Mouse (Mus musculus): ENCODE measurements around the gene Slc2a3.
"Not testable (repeated sequence)": the region's sequence is repeated elsewhere in the genome, so short reads cannot be mapped to it uniquely, and the experiment has no call there.

Gene Slc2a3

DNA sequence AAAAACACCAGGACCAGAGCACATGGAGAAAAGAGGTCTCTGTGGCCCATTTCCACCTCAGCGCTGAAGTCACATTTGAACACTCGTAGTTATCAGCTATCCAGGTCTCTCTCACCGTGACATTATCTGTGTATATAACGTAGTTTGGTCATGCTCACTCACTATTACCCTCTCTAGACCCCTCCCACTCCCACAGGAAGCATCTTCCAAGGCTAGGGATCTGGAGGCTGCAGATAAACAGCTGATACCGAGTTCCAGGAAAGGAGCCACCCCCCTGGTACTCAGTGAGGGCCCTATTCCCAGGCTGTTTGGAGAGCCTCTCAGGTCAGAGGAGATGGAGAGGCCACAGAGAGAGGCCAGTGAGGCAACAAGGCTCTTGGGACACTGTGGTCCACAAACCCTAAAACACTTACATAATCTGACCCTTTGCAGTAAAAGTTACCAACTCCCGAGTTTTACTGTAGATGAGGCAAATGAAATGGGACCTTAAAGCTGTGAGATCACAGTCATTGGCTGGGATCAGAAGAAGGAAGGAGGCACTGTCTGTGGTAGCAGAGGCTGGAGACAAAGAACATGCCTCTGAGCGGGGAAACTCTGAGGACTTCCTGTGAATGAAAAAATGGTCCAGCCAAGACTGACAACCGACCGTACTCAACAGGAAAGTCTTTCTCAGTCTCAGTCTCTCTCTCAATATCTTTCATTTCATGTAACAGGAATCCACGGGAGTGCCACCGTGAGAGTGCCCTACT, 38.3 kb downstream of the Slc2a3 start:
- no peak for DNase-seq

DNA sequence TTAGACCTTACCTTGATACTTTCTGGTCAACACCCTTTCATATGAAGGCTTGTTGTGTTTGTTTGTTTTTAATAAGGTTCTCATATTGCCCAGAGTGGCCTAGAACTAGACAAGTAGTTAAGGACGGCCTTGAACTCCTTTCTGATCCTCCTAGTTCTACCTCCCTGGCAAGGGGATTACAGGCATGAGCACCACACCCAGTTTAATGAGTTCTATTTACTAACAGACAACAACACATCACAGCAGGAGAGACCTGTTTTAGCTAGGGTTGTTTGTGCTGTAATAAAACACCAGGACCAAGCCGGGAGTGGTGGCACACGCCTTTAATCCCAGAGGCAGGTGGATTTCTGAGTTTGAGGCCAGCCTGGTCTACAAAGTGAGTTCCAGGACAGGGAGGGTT, 39.0 kb downstream of the Slc2a3 start:
- no peak for DNase-seq

DNA sequence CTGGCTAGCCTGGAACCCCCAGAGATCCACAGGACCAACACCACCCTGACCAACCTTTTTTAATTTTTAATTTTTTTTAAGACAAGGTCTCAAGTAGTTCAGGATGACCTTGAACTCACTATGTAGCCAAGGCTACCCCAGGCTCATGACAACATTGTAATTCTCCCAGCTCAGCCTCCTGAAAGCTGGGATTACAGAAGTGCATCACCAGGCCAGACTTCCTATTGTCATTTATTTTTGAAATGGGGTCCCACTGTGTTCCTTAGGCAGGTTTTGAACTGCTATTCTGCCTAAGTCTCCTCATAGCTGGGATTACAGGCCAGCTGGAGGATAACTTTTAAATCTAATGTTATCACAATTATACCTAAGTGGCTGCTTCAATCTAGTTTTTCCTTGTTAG, 39.5 kb downstream of the Slc2a3 start:
- DNase-seq: no peak

DNA sequence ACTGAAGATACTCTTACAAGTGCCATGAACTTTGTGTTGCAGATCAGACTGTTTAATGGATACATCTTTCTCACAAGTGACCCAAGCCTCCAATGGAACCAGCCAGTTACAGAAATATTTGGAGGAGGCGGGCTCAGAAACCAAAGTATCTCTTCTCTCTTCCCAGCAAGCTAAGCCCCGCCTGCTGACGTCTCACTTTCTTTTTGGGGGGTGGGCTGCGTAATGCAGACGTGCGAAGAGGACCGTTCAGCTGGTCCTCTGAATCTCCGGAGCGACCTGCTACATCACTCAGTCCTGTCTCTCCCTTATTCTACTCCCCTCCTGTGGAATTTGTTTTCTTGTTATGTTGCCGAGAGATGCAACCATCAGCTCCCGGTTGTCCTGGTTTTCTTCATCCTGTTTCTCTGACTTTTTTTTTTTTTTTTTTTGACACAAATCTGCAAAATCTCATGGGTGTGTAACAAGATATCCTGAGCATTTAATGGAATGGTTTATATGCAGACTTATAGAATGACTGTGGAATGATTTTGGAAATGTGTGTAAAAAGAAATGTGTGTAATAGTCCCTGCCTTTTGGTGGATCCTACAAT, 40.3 kb downstream of the Slc2a3 start:
- peak; percentile 91 for DNase-seq

DNA sequence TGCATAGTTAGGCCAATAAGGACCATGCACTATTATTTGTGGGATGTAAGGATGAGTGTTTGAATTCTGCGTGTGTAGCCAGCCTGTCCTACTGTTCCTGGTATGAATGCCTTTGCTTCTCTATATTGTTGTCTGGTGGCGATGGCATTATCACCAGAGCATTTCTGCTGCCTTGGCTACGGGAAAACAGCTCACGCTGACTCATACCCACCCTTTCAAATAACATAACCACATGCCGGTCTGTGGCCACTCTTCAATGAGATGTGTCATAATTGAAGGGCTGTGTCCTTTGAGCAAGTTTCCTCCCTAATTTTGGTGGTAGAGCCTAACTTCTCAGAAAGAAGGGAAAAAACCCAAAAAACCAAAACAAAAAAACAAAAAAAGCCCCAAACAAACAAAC, 42.7 kb downstream of the Slc2a3 start:
- no peak for DNase-seq

DNA sequence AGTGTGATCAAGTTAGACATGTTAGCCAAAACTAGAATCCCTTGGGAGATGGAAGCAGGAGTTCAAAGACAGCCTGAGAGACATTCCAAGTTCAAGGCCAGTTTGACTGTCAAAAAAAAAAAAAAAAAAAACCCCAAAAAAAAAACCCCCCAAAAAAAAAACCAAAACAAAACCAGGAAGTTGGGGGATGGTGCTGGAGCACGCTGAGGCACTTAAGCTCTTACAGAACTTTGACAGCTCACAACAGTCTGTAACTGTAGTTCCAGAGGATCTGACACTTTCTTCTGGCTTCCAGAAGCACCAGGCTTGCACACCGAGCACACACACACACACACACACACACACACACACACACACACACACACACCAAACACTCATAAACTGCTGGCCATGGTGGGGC, 45.5 kb downstream of the Slc2a3 start:
- no peak for DNase-seq

DNA sequence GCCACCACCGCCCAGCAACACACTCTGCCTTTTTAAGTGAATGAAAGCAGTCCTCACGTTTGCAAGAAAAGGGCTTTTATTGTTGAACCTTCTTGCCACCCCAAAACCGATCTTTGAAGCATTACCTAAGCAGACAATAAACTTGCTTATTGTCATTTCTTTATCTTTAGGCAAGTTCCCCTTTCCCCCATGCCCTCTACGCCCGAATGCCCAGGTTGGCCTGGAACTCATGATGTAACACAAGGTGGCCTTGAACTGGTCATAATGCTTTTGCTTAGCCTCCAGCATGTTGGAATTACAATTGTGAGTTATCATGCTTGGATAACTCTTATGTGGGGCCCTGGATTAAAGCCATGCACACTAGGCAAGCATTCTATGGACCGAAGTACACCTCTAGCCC, 50.9 kb downstream of the Slc2a3 start:
- DNase-seq: no peak

DNA sequence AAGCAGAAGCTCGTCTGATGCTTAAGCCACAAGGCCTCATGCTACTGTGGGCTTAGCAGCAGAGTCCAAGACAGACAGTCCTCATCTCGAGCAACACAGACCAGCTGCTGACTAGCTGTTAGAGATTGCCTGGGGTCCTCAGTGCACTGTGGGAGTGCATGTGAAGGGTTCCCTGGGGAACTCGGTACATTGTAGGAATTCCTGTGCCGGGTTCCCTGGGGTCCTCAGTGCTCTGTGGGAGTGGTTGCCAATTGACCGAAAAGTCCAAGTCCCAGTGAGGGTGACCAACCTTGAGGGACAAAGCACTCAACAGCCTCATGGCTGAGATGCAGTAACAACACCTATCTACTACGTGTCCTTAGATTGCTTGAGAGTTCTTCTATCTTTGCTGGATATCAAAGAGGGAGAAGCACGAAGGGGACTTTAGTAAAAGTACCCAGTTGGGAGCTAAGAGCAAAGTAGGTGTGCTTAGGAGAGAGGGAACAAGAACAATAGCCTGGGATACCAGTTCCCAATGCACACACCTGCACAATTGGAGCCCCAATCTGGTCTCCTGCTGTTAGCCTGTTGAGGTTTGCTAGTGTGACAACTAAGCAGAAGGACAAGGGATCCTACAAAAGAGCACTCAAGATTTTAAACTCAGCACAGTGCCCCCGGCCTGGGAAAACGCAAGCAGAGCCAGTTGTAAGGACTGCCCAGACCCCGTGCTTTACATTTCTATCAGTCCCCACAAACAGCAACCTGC, 56.8 kb downstream of the Slc2a3 start:
- no peak for DNase-seq

DNA sequence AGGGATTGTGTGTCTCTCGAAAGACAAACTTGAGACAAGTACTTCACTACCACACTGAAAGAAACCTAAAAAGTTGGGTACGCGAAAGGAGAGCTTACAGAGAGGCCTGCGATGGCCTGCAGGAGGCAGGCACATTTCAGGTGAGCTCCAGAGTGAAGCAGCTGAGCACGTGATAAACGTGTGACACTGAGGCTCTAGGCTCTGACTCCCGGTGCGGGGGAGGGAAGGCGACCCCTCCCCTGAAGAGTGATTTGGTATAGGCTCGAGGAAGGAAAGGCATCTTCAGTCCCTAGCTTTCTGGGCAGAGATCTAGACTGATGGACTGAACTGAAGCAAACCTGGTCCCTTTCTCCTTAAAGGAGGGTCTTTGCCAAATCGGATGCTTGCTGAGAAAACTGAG, 58.1 kb downstream of the Slc2a3 start:
- DNase-seq: no peak

DNA sequence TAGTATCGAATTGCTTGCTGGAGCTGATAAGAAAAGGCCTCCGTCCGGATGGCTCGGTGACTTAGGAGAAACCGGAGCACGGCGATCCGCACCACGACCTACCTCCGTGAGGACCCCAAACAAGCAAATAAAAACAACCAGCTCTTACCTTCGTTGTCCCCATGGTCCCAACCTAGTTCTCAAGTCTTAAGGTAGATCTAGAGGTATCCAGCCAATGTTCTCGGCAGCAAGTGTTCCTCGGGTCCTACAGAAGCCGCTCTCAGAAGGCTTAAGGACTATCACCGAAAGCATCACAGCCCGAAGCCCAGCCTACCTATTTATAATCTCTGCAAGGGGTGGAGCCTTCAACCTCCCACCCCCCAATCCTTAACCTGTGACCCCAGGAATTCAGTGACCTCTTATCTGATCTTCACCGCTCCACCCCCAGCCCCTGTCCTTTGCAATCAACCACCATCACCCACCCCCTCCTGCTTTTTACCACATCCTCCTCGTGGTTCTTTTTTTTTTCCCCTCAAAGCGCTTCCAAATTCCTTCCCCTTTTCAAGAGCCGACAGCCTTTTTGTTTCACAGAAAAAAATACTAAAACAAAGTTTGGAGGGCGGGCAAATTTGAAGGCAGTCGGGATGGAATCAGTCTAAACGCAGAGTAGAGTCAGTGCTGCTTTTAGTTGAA, 59.1 kb downstream of the Slc2a3 start:
- DNase-seq: peak; percentile 67

DNA sequence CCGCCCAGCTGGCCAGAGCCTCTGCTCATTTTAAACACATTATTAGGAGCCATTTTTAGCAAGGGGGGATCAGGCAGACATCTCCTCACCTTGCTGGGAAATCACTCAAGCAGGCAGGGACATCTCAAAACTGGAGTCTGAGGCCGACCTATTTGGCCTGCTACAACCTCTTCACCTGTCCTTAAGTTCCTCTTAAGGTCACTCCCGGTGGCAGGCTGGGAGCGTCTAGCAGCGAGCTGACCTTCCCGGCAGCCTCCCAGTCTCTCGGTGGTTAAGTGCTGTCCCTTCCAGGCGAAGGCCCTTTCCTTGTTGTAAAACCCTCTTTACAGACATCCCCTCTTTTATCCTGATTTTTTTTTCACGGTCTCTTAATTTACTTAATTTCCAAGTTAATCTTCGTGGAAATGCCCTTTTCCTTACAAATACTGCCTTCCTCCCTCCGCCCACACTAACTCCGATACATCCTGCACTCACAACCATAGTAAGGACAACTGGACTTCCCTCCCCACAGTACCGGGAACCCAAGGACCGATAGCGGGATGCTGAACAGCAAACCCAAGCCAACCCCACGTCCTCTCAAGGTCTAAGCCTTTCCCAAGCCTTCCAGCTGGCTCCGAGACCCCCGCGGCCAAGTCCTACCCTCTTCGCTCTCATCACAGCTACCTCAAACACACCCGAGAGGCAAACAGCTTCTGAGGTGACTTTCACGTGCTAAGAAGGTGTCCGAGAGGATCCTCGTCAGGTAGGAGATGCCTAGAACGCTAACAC, 59.8 kb downstream of the Slc2a3 start:
- DNase-seq: no peak

DNA sequence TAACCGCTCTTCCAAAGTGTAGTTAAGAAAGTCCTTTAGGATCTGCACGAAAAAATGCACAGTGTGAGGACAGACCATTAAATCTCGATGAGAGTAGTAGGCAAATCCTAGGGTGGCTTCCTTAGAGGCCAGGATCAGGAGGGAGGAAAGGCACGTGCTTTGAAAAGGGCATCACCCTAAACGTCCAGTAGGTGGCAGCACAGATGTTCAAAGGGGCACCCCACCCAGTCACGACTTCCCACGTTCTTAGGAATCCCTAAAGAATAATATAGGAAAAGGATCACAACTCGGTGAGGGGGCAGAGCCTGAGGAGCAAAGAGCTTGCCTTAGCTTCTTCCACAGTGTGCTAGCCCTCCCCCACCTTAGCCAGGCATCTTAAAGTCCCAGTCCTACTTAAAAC, 61.5 kb downstream of the Slc2a3 start:
- peak; percentile 76 for DNase-seq

DNA sequence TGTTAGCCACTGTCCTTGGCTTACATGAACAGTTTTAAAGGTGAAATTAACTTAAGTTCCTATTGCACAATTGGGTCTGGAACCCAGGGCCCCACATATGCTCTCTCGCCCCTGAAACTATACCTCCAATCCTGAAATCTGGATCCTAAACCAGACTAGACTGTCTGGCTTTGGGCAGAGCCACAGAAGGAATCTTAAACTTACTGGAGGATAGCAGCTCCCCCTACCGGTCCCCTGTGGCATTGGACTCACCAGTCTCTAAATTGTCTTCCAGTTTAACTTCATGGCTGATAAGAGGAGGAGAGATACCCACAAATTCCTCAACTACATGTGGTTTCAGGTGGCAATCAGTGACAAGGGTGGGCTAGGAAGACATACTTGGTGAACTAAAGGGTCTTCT, 81.5 kb downstream of the Slc2a3 start:
- no peak for DNase-seq

DNA sequence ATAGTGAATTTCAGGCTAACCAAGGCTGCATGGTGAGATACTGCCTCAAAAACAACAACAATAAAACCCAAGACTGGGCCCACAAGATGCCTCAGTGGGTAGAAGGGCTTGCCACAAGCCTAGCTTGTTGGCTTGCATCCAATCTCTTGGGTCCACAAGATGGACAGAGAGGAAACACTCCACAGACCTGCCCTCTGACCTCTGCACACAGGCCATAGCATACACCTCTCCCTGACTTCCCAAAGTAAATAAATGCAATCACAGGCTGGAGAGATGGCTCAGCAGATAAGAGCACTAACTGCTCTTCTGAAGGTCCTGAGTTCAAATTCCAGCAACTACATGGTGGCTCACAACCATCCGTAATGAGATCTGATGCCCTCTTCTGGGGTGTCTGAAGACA, 83.2 kb downstream of the Slc2a3 start:
- DNase-seq: not testable (repeated sequence)

DNA sequence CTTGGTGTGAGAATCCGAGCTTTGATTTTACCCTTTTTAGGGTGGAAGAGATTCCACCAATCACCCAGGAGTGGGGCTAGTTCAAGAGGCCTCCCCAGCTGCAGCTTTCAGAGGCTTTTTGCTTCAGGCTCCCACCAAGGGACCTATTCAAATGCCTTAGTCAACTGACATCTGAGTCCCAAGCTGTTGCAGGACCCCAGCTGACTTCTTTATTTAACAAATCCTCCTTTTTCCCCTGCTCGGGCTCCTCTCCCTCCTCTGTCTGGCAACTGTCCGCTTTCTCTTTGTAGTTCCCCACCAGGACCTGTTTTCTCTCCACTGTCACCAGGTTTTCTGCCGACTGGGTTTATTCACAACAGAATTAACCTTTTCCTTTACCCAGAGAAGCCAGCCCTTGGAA, 85.6 kb downstream of the Slc2a3 start:
- no peak for DNase-seq

DNA sequence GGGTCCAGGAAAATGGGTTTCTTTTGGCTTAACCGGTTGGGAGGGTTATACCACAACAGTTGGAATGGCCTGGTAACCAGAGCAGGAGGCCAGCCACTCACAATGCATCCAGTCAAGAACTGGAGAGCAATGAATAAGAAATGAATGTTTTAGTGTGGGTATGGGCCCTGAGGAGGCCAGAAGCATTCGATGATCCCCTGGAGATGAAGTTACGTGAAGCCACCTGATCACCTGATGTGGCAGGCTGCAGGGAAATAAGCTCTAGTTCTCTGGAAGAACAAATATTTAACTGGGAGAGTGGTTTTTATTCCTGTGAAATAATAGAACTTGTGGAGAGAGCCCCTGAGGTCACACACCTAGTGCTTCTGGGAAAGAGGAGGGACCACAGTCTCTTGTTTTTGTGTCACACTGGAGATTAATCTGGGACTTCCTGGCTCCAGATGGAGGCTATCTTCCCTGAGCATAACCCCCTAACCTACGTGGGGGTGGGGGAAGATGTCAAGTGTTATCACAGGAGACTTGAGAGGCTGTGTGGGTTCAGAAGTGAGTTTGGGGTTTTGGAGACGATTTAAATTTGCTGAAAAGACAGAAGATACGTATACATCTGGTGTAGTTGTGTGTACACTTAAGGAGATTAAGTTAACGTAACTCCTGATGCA, 86.6 kb downstream of the Slc2a3 start:
- no peak for DNase-seq

DNA sequence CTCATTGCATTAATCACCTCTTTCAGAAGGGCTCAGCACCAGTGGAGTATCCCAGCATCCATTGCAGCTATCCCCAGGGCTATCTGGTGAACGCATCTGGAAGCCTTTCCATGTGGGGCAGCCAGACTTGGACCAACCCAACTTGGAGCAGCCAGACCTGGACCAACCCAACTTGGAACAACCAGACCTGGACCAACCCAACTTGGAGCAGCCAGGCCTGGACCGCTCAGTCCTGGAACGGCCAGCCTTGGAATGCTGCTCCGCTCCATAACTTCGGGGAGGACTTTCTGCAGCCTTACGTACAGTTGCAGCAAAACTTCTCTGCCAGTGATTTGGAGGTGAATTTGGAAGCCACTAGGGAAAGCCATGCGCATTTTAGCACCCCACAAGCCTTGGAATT, 88.3 kb downstream of the Slc2a3 start:
- not testable (repeated sequence) for DNase-seq

DNA sequence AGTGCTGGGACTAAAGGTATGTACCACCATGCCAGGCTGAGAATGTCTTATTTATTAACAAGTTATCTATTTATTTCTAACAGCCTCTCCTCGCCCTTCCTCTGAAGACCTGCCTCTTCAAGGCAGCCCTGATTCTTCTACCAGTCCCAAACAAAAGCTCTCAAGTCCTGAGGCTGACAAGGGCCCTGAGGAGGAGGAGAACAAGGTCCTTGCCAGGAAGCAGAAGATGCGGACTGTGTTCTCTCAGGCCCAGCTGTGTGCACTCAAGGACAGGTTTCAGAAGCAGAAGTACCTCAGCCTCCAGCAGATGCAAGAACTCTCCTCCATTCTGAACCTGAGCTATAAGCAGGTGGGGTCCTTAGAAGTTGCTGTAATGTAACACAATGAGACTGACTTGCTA, 90.0 kb downstream of the Slc2a3 start:
- no peak for DNase-seq

DNA sequence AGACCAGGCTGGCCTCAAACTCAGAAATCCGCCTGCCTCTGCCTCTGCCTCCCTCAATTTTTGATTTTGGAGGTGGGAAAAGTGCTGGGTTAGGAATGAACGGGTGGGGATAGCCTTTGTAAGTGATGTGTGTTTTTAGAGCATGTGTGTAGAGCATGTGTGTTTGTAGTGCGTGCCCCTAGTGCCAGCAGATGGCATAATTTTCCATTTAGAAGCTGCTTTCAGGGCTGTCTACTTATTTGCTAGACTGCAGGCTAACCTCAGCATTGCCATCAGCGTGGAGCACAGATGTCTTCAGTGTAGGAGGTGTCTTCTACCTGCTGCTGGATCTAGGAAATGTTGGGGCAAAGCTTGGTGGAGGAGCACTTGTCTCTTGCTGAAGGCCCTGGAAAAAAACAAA, 92.6 kb downstream of the Slc2a3 start:
- DNase-seq: no peak

DNA sequence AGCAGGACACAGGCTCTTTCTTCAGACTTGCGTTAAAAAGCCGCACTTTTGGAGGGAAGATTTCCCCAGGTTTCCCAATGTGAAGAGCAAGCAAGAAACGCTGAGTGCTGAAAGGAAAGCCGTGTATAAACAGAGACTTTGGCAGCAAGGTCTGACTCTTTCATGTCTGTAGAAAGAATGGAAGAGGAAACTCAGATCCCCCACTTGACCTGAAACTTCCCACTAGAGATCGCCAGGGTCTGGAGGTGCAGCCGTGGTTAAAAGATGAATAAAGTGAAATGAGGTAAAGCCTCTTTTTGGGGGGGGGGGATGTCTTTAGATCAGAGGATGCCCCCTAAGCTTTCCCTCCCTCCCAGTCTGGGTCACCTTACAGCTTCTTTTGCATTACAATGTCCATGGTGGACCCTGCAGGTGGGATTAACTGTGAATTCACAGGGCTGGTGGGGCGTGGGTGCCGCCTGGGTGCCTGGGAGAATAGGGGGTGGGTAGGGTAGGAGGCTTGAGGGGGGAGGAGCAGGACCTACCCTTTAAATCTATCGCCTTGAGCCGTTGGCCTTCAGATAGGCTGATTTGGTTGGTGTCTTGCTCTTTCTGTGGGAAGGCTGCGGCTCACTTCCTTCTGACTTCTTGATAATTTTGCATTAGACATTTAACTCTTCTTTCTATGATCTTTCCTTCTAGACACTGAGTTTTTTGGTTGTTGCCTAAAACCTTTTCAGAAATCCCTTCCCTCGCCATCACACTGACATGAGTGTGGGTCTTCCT, 94.2 kb downstream of the Slc2a3 start, which contains the start of gene Nanog:
Gene Nanog, plus strand, starts transcription at position 454 of the 765 bp plus-strand sequence.
- no peak for DNase-seq

DNA sequence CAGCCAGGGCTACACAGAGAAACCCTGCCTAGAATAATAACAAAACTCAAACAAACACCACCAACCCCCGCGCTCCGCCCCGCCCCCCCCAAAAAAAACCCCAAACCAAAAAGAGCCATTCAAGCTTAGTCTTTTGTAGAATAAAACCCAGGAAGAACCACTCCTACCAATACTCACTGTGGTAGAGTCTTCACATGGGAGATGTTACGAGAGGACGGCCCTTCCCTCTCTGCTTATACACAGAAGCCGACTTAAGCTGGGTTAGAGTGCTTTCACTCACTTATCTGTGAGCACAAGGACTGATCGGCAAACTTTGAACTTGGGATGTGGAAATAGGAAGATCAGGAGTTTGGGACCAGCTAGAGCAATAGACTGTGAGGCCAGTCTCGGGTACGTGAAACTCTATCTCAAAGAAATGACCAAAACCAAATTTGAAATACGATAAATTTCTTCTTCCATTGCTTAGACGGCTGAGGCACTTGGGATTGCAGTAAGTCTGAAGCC, 95.1 kb downstream of the Slc2a3 start:
- DNase-seq: no peak

All from cerebellum, adult 11-12 months (tissue).